Mouse (Mus musculus) brain, embryonic 14.5 days (tissue): ENCODE data around the gene Kirrel3. TPM values are rescaled to one million over a fixed set of nuclear protein-coding genes. Genes with fewer than 3 reads are reported as not detected.

ENCODE experiments used
- DNase-seq: peaks from one replicate; pipeline ENCODE4 v3.0.0-alpha.2; 2011; ENCODE audit warnings: low read depth
- CTCF ChIP-seq: fragments of 200-500 bp; IDR thresholded peaks from 2 replicates; pipeline ENCODE4 v1.5.1; 2012; ENCODE audit warnings: inconsistent platforms, mild to moderate bottlenecking, moderate library complexity, borderline replicate concordance; ENCODE audit not compliant: insufficient read depth, insufficient read length; ENCODE audit errors: extremely low read depth
- POLR2A ChIP-seq: fragments of 200-500 bp; IDR thresholded peaks from 2 replicates; pipeline ENCODE4 v1.6.1; 2012; ENCODE audit warnings: mild to moderate bottlenecking, inconsistent platforms, borderline replicate concordance; ENCODE audit not compliant: poor library complexity, insufficient read depth, insufficient read length, severe bottlenecking; ENCODE audit errors: extremely low read depth
- polyA plus RNA-seq: library from polyadenylated mRNA; depleted of rRNA; stranded (reverse); fragments of >200 nt; gene quantifications from 2 replicates; pipeline ENCODE4 v1.2.3, GENCODE M21; 2012

The Kirrel3 gene
- polyA plus RNA-seq, 1 experiment = 33.3 TPM

GRCm38 (mm10) chr9:34986156-34986555 lies 500.5 kb downstream of the Kirrel3 start:
- peak; percentile 72 for DNase-seq
- TF ChIP-seq POLR2A = no peak
- TF ChIP-seq CTCF = no peak

- no peak for TF ChIP-seq POLR2A
- TF ChIP-seq CTCF = no peak
- peak; percentile 82 for DNase-seq
Observed at GRCm38 (mm10) chr9:34987422-34988148, 501.9 kb downstream of the Kirrel3 start.

GRCm38 (mm10) chr9:34988683-34989082 lies 503.0 kb downstream of the Kirrel3 start:
- no peak for DNase-seq
- TF ChIP-seq CTCF = no peak
- TF ChIP-seq POLR2A = no peak

GRCm38 (mm10) chr9:34992201-34992600 lies 506.5 kb downstream of the Kirrel3 start:
- peak; percentile 31 for DNase-seq
- TF ChIP-seq CTCF (no peak), POLR2A (no peak)

- no peak for TF ChIP-seq POLR2A
- TF ChIP-seq CTCF = no peak
- DNase-seq = peak; percentile 88
Observed at GRCm38 (mm10) chr9:34993467-34994211, 507.9 kb downstream of the Kirrel3 start.

- no peak for TF ChIP-seq POLR2A
- TF ChIP-seq CTCF = no peak
- DNase-seq = no peak
Observed at GRCm38 (mm10) chr9:34995078-34995477, 509.4 kb downstream of the Kirrel3 start.

GRCm38 (mm10) chr9:34995660-34996378 lies 510.1 kb downstream of the Kirrel3 start:
- TF ChIP-seq CTCF (no peak), POLR2A (no peak)
- DNase-seq = peak; percentile 84

GRCm38 (mm10) chr9:34997880-34998865 lies 512.5 kb downstream of the Kirrel3 start:
- peak; percentile 67 for DNase-seq
- no peak for TF ChIP-seq POLR2A
- no peak for TF ChIP-seq CTCF

GRCm38 (mm10) chr9:35004113-35004512 lies 518.4 kb downstream of the Kirrel3 start:
- TF ChIP-seq POLR2A = no peak
- DNase-seq = no peak

- TF ChIP-seq POLR2A (no peak), CTCF (no peak)
- DNase-seq = no peak
Observed at GRCm38 (mm10) chr9:35007697-35008341, 522.1 kb downstream of the Kirrel3 start.
